Mouse (Mus musculus): ENCODE results near the gene Gm5678.
"Not testable (repeated sequence)": the region's sequence is repeated elsewhere in the genome, so short reads cannot be mapped to it uniquely, and the experiment has no call there.

The Gm5678 gene

GRCm38 (mm10) chr16:93607669-93608101 lies 20.2 kb upstream of the Gm5678 start:
- in situ Hi-C loops (cut with MboI; ENCODE audit: low sequenced_read_pairs), result no loop called here

GRCm38 (mm10) chr16:93608731-93609130 lies 19.2 kb upstream of the Gm5678 start:
- in situ Hi-C loops (cut with MboI; ENCODE audit: low sequenced_read_pairs), result no loop called here

GRCm38 (mm10) chr16:93609796-93610195 lies 18.1 kb upstream of the Gm5678 start:
- in situ Hi-C loops (cut with MboI; ENCODE audit: low sequenced_read_pairs), result no loop called here

GRCm38 (mm10) chr16:93610961-93611360 lies 16.9 kb upstream of the Gm5678 start:
- in situ Hi-C loops (cut with MboI; ENCODE audit: low sequenced_read_pairs), result no loop called here

- in situ Hi-C loops (cut with MboI; ENCODE audit: low sequenced_read_pairs), result no loop called here
Measured at GRCm38 (mm10) chr16:93615118-93615870, 12.6 kb upstream of the Gm5678 start.

GRCm38 (mm10) chr16:93623759-93624158 lies 4.1 kb upstream of the Gm5678 start:
- in situ Hi-C loops (cut with MboI; ENCODE audit: low sequenced_read_pairs), result not testable (repeated sequence)

GRCm38 (mm10) chr16:93624671-93625070 lies 3.2 kb upstream of the Gm5678 start:
- in situ Hi-C loops (cut with MboI; ENCODE audit: low sequenced_read_pairs), result no loop called here

GRCm38 (mm10) chr16:93626745-93627144 lies 1.2 kb upstream of the Gm5678 start:
- in situ Hi-C loops (cut with MboI; ENCODE audit: low sequenced_read_pairs), result no loop called here

- in situ Hi-C loops (cut with MboI; ENCODE audit: low sequenced_read_pairs), result no loop called here
Measured at GRCm38 (mm10) chr16:93644006-93644405, 16.1 kb downstream of the Gm5678 start.

GRCm38 (mm10) chr16:93648441-93649183 lies 20.7 kb downstream of the Gm5678 start:
- in situ Hi-C loops (cut with MboI; ENCODE audit: low sequenced_read_pairs), result no loop called here

- in situ Hi-C loops (cut with MboI; ENCODE audit: low sequenced_read_pairs), result no loop called here
Measured at GRCm38 (mm10) chr16:93667976-93668375, 40.1 kb downstream of the Gm5678 start.

GRCm38 (mm10) chr16:93669521-93669920 lies 41.6 kb downstream of the Gm5678 start:
- in situ Hi-C loops (cut with MboI; ENCODE audit: low sequenced_read_pairs), result no loop called here

GRCm38 (mm10) chr16:93670466-93670865 lies 42.6 kb downstream of the Gm5678 start:
- in situ Hi-C loops (cut with MboI; ENCODE audit: low sequenced_read_pairs), result not testable (repeated sequence)

GRCm38 (mm10) chr16:93671064-93671463 lies 43.2 kb downstream of the Gm5678 start:
- in situ Hi-C loops (cut with MboI; ENCODE audit: low sequenced_read_pairs), result no loop called here

GRCm38 (mm10) chr16:93676376-93676775 lies 48.5 kb downstream of the Gm5678 start:
- in situ Hi-C loops (cut with MboI; ENCODE audit: low sequenced_read_pairs), result no loop called here

GRCm38 (mm10) chr16:93678206-93678605 lies 50.3 kb downstream of the Gm5678 start:
- in situ Hi-C loops (cut with MboI; ENCODE audit: low sequenced_read_pairs), result no loop called here

GRCm38 (mm10) chr16:93679165-93679564 lies 51.3 kb downstream of the Gm5678 start:
- in situ Hi-C loops (cut with MboI; ENCODE audit: low sequenced_read_pairs), result no loop called here

All from CH12F3 (cell line).